Mouse (Mus musculus) CH12.LX (cell line): ENCODE results near the gene Tmem11. TPM values are rescaled to one million over a fixed set of nuclear protein-coding genes. Genes with fewer than 3 reads are reported as not detected.

Experiments
- DNase-seq: peaks from one replicate; pipeline ENCODE4 v3.0.0-alpha.2; 2013; ENCODE audit errors: extremely low read depth
- H3K27ac ChIP-seq: 2 replicates; pipeline ENCODE4 v1.5.1; 2012; ENCODE audit warnings: low read depth, mild to moderate bottlenecking, control low read depth, moderate library complexity; ENCODE audit not compliant: insufficient read depth
- H3K27me3 ChIP-seq: replicated peaks from 2 replicates; pipeline ENCODE3; 2012; ENCODE audit warnings: inconsistent platforms
- H3K36me3 ChIP-seq, 2 experiments: replicated peaks in 1 of 2; 2 replicates each; pipeline versions ENCODE3 to v1.6.1; 2012; ENCODE audit warnings: inconsistent platforms in 1 of 2, low read length in 1 of 2, mild to moderate bottlenecking in 1 of 2, mixed read lengths in 1 of 2, moderate library complexity in 1 of 2; ENCODE audit not compliant: control insufficient read depth in 1 of 2, insufficient read depth in 1 of 2
- H3K4me1 ChIP-seq, 2 experiments: 2 replicates each; pipeline ENCODE4 v1.6.1; 2012; ENCODE audit warnings: inconsistent platforms in 1 of 2, moderate library complexity in 1 of 2; ENCODE audit not compliant: insufficient read depth in 2 of 2, control insufficient read depth in 1 of 2
- H3K4me2 ChIP-seq: 2 replicates; pipeline ENCODE4 v1.6.1; 2012; ENCODE audit warnings: low read depth, mild to moderate bottlenecking, control low read depth; ENCODE audit not compliant: poor library complexity, insufficient read depth, severe bottlenecking
- H3K4me3 ChIP-seq, 3 experiments: fragments of 150-350 bp in 1 of 3; sonication (generic) in 1 of 3; replicated peaks in 1 of 3; 2 replicates each; pipeline versions ENCODE3 to v1.5.1; 2011 to 2012; ENCODE audit warnings: low read depth in 2 of 3, low read length in 2 of 3, mild to moderate bottlenecking in 2 of 3, moderate library complexity in 2 of 3, control low read depth in 1 of 3, improper control_type of control experiment in 1 of 3, inconsistent platforms in 1 of 3, mixed read lengths in 1 of 3; ENCODE audit not compliant: poor library complexity in 1 of 3
- H3K79me2 ChIP-seq: replicated peaks from 2 replicates; pipeline ENCODE4 v1.6.1; 2012; ENCODE audit warnings: mild to moderate bottlenecking, moderate library complexity; ENCODE audit not compliant: control insufficient read depth, poor library complexity, insufficient read depth, severe bottlenecking; ENCODE audit errors: extremely low read depth
- H3K9ac ChIP-seq: 2 replicates; pipeline ENCODE4 v1.6.1; 2012; ENCODE audit warnings: low read depth, mild to moderate bottlenecking, control low read depth, moderate library complexity; ENCODE audit not compliant: insufficient read depth
- H3K9me3 ChIP-seq: replicated peaks from 2 replicates; pipeline ENCODE3; 2012; ENCODE audit warnings: low read length, inconsistent platforms, mixed read lengths
- BHLHE40 ChIP-seq: IDR thresholded peaks from 2 replicates; pipeline ENCODE4 v1.6.1; 2011; ENCODE audit warnings: mild to moderate bottlenecking, low read depth, low read length, improper control_type of control experiment
- CTCF ChIP-seq, 2 experiments: IDR thresholded peaks in 1 of 2; conservative IDR thresholded peaks in 1 of 2; 2 replicates each; pipeline ENCODE4 v1.5.1; 2011 to 2012; ENCODE audit warnings: low read depth in 2 of 2, low read length in 2 of 2, improper control_type of control experiment in 1 of 2, inconsistent platforms in 1 of 2, mild to moderate bottlenecking in 1 of 2, moderate library complexity in 1 of 2
- E2F4 ChIP-seq: IDR thresholded peaks from 2 replicates; pipeline ENCODE4 v1.6.1; 2011; ENCODE audit warnings: low read depth, low read length, improper control_type of control experiment; ENCODE audit not compliant: insufficient replicate concordance
- ELF1 ChIP-seq: IDR thresholded peaks from 2 replicates; pipeline ENCODE4 v1.6.1; 2014; ENCODE audit warnings: low read depth, mild to moderate bottlenecking, inconsistent platforms, low read length, improper control_type of control experiment
- EP300 ChIP-seq: IDR thresholded peaks from 2 replicates; pipeline ENCODE4 v1.6.1; 2011; ENCODE audit warnings: low read length, improper control_type of control experiment
- HCFC1 ChIP-seq: IDR thresholded peaks from 2 replicates; pipeline ENCODE4 v1.6.1; 2012; ENCODE audit warnings: low read depth, mild to moderate bottlenecking, inconsistent platforms, low read length, improper control_type of control experiment
- IRF4 ChIP-seq: IDR thresholded peaks from 2 replicates; pipeline ENCODE4 v1.6.1; 2014; ENCODE audit warnings: low read depth, mild to moderate bottlenecking, inconsistent platforms, low read length, improper control_type of control experiment
- MAFK ChIP-seq: IDR thresholded peaks from 2 replicates; pipeline ENCODE4 v1.6.1; 2011; ENCODE audit warnings: low read length, improper control_type of control experiment; ENCODE audit not compliant: insufficient replicate concordance
- MAX ChIP-seq: IDR thresholded peaks from 2 replicates; pipeline ENCODE4 v1.6.1; 2011; ENCODE audit warnings: low read length, improper control_type of control experiment
- MYC ChIP-seq: IDR thresholded peaks from 2 replicates; pipeline ENCODE4 v1.6.1; 2011; ENCODE audit warnings: low read depth, mild to moderate bottlenecking, improper control_type of control experiment, low read length
- NELFE ChIP-seq: IDR thresholded peaks from 2 replicates; pipeline ENCODE4 v1.6.1; 2011; ENCODE audit warnings: low read depth, low read length, improper control_type of control experiment
- NRF1 ChIP-seq: IDR thresholded peaks from 2 replicates; pipeline ENCODE4 v1.6.1; 2014; ENCODE audit warnings: low read depth, mild to moderate bottlenecking, inconsistent platforms, low read length, improper control_type of control experiment, moderate library complexity
- RAD21 ChIP-seq: IDR thresholded peaks from 2 replicates; pipeline ENCODE4 v1.6.1; 2011; ENCODE audit warnings: low read depth, mild to moderate bottlenecking, low read length, improper control_type of control experiment, moderate library complexity
- SMC3 ChIP-seq: IDR thresholded peaks from 2 replicates; pipeline ENCODE4 v1.6.1; 2011; ENCODE audit warnings: low read depth, low read length, improper control_type of control experiment
- TBP ChIP-seq: conservative IDR thresholded peaks from 2 replicates; pipeline ENCODE4 v1.6.1; 2011; ENCODE audit warnings: low read depth, low read length, improper control_type of control experiment
- UBTF ChIP-seq: IDR thresholded peaks from 2 replicates; pipeline ENCODE4 v1.6.1; 2012; ENCODE audit warnings: low read depth, mild to moderate bottlenecking, inconsistent platforms, low read length, improper control_type of control experiment, moderate library complexity
- USF2 ChIP-seq: conservative IDR thresholded peaks from 2 replicates; pipeline ENCODE4 v1.6.1; 2011; ENCODE audit warnings: low read depth, low read length, improper control_type of control experiment
- ZC3H11A ChIP-seq: IDR thresholded peaks from 2 replicates; pipeline ENCODE4 v1.6.1; 2012; ENCODE audit warnings: low read depth, mild to moderate bottlenecking, inconsistent platforms, low read length, improper control_type of control experiment
- ZNF384 ChIP-seq: IDR thresholded peaks from 2 replicates; pipeline ENCODE4 v1.6.1; 2012; ENCODE audit warnings: low read depth, low read length, improper control_type of control experiment, inconsistent platforms
- dilution Hi-C: fragments of 300-500 bp; cut with MboI; formaldehyde crosslinking; loops from 2 replicates; pipeline ENCODE4 v1.14.3; 2020; ENCODE audit warnings: low sequenced_read_pairs; ENCODE audit not compliant: extremely low pct_unique_long_range_greater_than_20kb, extremely low pct_ligation_motif_present
- in situ Hi-C: fragments of 300-500 bp; cut with MboI; formaldehyde crosslinking; loops from 3 replicates; pipeline ENCODE4 v1.14.3; 2019; ENCODE audit warnings: low sequenced_read_pairs, low pct_ligation_motif_present, low pct_unique_long_range_greater_than_20kb, mixed read lengths
- polyA plus RNA-seq: library from polyadenylated mRNA; unstranded; fragments of >175 nt; gene quantifications from 2 replicates; pipeline ENCODE4 v1.2.1, GENCODE M21; 2012; ENCODE audit warnings: low read depth; ENCODE audit not compliant: insufficient read length
- total RNA-seq, 2 experiments: library from RNA; depleted of rRNA; stranded (reverse); fragments of 300-350 nt in 1 of 2; fragments of >200 nt in 1 of 2; gene quantifications; 2 replicates each; pipeline ENCODE4 v1.2.3; 2012 to 2014

Tmem11 gene
- total and polyA plus RNA-seq, 3 experiments: 71.1 to 117 (median 83.0) TPM

DNA sequence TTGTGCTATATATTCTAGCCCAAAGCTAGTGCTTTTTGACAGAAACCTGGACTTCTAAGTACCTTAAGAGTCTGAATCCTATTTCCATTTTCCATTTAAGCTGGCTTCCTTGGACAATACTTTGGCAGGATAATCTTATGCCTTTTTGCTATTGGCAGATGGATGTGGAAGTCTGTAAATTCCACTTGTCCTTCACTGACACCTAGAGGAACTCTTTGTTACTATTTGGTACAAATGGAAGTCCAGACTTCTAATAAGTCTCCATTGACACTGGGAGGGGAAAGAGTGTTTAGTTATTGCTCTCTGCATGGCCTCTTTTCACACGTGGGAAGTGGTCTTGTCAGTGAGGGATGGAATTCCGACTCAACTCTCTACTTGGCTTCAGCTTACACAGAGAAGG, 50.2 kb downstream of the Tmem11 start:
- dilution Hi-C loops: no loop called here
- no peak for DNase-seq
- H3K4me3 ChIP-seq: no peak overlapping the region

DNA sequence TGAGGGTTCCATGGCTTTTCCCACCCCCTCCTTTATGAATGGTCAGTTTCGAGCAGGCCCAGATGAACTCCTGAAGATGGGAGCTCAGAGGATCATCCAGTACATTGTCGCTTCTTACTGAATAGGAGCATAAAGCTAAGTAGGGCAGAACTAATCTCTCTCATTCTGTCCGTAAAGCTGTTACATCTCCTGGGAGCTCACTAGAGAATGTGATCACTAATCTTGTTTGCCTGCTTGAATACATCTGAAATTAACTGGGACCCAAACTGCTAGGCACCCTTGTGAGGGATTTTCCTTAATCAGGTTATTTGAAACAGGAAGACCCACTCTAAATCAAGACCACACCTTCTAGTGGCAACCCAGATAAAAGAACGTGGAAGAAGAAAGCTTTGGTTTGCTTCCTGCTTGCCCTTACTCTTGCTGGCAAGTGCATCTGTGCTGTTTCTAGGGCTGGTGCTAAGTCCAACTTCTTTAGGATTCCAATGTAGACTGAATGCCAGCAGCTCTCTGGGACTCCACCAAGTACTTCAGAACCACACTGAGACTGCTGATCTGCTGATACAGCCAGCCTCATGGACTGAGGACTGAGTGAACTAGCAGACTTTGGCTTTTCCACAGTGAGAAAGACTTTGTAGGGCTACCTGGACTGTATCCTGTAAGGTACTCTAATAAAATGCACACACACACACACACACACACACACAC, 51.7 kb downstream of the Tmem11 start:
- Histone ChIP-seq H3K4me3 (no peak overlapping the region), H3K27ac (no peak overlapping the region), H3K36me3 (peaks cover 0 to 7% of the 10 kb centered on the region in 2 experiments), H3K4me2 (no peak overlapping the region)
- DNase-seq: no peak
- dilution Hi-C loops (no loop called here), in situ Hi-C loops (no loop called here)
- TF ChIP-seq ZC3H11A (no peak), ELF1 (no peak), USF2 (no peak), UBTF (no peak), IRF4 (no peak), BHLHE40 (no peak), SMC3 (no peak), ZNF384 (no peak), HCFC1 (no peak), NRF1 (no peak), TBP (no peak), MYC (no peak), E2F4 (no peak), MAFK (no peak), MAX (no peak), EP300 (no peak)
- TF ChIP-seq, all 38 proteins: peak for 0
- Histone ChIP-seq H3K27me3 (peaks cover 16% of the 10 kb centered on the region), H3K9me3 (peaks cover 3% of the 10 kb centered on the region), H3K79me2 (peaks cover 5% of the 10 kb centered on the region), H3K4me1 (peaks cover 4 to 22% of the 10 kb centered on the region in 2 experiments), H3K9ac (no peak overlapping the region)

More for the DNA sequence above, 50.2 kb downstream of the Tmem11 start:
- in situ Hi-C loops: no loop called here
- 0 out of 2 replicates have a peak overlapping the region, but pooled peaks have one; percentile 8 for H3K4me2 ChIP-seq
- no peaks in the 10 kb centered on the region for H3K9me3 ChIP-seq
- H3K27me3 ChIP-seq: peaks cover 9% of the 10 kb centered on the region
- H3K9ac ChIP-seq: no peak overlapping the region
- TF ChIP-seq RAD21 (peak; percentile 77), SMC3 (peak; percentile 32; the same call in 1 of the 2 replicates), CTCF (conservative IDR thresholded peaks at IDR 0.05 in 1 of 2, IDR thresholded peaks at IDR 0.05 in 1 of 2; ENCODE audit: low read depth in 2 of 2, low read length in 2 of 2) (peak in 1 of 2 experiments; percentile 67; a peak in 2 of 4 replicates), NELFE (no peak)
- no peak overlapping the region for H3K27ac ChIP-seq
- peaks cover 4 to 25% of the 10 kb centered on the region in 2 experiments for H3K4me1 ChIP-seq
- peaks cover 5% of the 10 kb centered on the region for H3K79me2 ChIP-seq
- H3K36me3 ChIP-seq: peaks cover 0 to 14% of the 10 kb centered on the region in 2 experiments
